Comparison of ENCODE assay signal across 15 mouse cellular contexts in genomic region chr15:100346761-100347160, GRCm38 (mm10). TPM values are rescaled to one million over a fixed set of nuclear protein-coding genes. Genes with fewer than 3 reads are reported as not detected.
A peak's percentile ranks its signal among the peaks of the same experiment; 100 is the strongest.
DNase-seq lines count a peak whose midpoint lies in the region; ATAC-seq and TF ChIP-seq lines count a peak whose summit lies in the region.
"Had no signal": no experiment of that assay in that cellular context is flagged by ENCODE, and none has a peak within 500 bp of the region (broad histone marks: within the 10 kb centered on the region; RNA-seq: fewer than 3 reads in every experiment).

No protein-coding gene starts in this region.

- H3K4me1 ChIP-seq in embryonic facial prominence, embryonic 15.5 days = 0 out of 2 replicates have a peak, but pooled peaks cover 4% of the 10 kb centered on the region
- H3K4me1 ChIP-seq in liver, embryonic 13.5 days (replicated peaks) = peaks cover 15% of the 10 kb centered on the region; the same call in 1 of the 2 replicates
- H3K4me1 ChIP-seq: hindbrain, embryonic 15.5 days; midbrain, embryonic 12.5 days; neural tube, embryonic 15.5 days had no signal

- TF ChIP-seq CTCF in brain, embryonic 14.5 days (IDR thresholded peaks at IDR 0.05; ENCODE audit: borderline replicate concordance, extremely low read depth, insufficient read depth, insufficient read length) = no peak

- H3K27me3 ChIP-seq in embryonic facial prominence, embryonic 15.5 days = no peaks in the 10 kb centered on the region
- H3K27me3 ChIP-seq in liver, embryonic 13.5 days = no peaks in the 10 kb centered on the region
- H3K27me3 ChIP-seq: heart, embryonic 12.5 days; hindbrain, embryonic 15.5 days; lung, embryonic 15.5 days; midbrain, embryonic 12.5 days; neural tube, embryonic 15.5 days had no signal

- no peak overlapping the region for H3K4me3 ChIP-seq in embryonic facial prominence, embryonic 15.5 days (replicated peaks)
- H3K4me3 ChIP-seq in liver, embryonic 13.5 days (replicated peaks) = no peak overlapping the region
- H3K4me3 ChIP-seq: heart, embryonic 12.5 days; hindbrain, embryonic 15.5 days; lung, embryonic 15.5 days; midbrain, embryonic 12.5 days; neural tube, embryonic 15.5 days had no signal

- 62% methylated on average over 14 of the region's 14 CpGs for WGBS in embryonic facial prominence, embryonic 15.5 days
- WGBS in liver, embryonic 13.5 days (ENCODE audit: insufficient replicate concordance) = 55% methylated on average over 14 of the region's 14 CpGs

- H3K4me2 ChIP-seq in embryonic facial prominence, embryonic 15.5 days (replicated peaks) = no peak overlapping the region
- H3K4me2 ChIP-seq in liver, embryonic 13.5 days = no peak overlapping the region
- H3K4me2 ChIP-seq: heart, embryonic 12.5 days; hindbrain, embryonic 15.5 days; lung, embryonic 15.5 days; midbrain, embryonic 12.5 days; neural tube, embryonic 15.5 days had no signal

- H3K27ac ChIP-seq in embryonic facial prominence, embryonic 15.5 days (replicated peaks) = no peak overlapping the region
- peak overlapping the region; percentile 29; the same call in 1 of the 2 replicates for H3K27ac ChIP-seq in liver, embryonic 13.5 days
- H3K27ac ChIP-seq: hindbrain, embryonic 15.5 days; lung, embryonic 15.5 days; midbrain, embryonic 12.5 days; neural tube, embryonic 15.5 days had no signal

- peak; percentile 67; the same call in 1 of the 2 replicates for ATAC-seq in embryonic facial prominence, embryonic 15.5 days (ENCODE audit: insufficient number of reproducible peaks, low FRiP score, low TSS enrichment, low read depth)
- ATAC-seq in liver, embryonic 13.5 days (ENCODE audit: low read depth) = peak; percentile 76
- no peak for ATAC-seq in CD4-positive, CD25-positive, alpha-beta regulatory T cell, adult 4 months

- H3K9ac ChIP-seq in embryonic facial prominence, embryonic 15.5 days = no peak overlapping the region
- no peak overlapping the region for H3K9ac ChIP-seq in liver, embryonic 13.5 days
- H3K9ac ChIP-seq: heart, embryonic 12.5 days; hindbrain, embryonic 15.5 days; lung, embryonic 15.5 days; midbrain, embryonic 12.5 days; neural tube, embryonic 15.5 days had no signal

- DNase-seq in brain, embryonic 14.5 days (ENCODE audit: low read depth) = peak; percentile 35
- DNase-seq in kidney, postnatal 10 days = peak; percentile 82
- DNase-seq in liver, embryonic 13.5 days = no peak
- DNase-seq in adrenal gland, postnatal 14 days = no peak
- DNase-seq in adrenal gland, postnatal 36 days = no peak
- DNase-seq in retina, postnatal 1 day = no peak
- DNase-seq: layer of hippocampus, postnatal 36 days had no signal

- TF ChIP-seq POLR2A in brain, embryonic 14.5 days (IDR thresholded peaks at IDR 0.05; ENCODE audit: borderline replicate concordance, extremely low read depth, insufficient read depth, insufficient read length, poor library complexity, severe bottlenecking) = no peak

- H3K9me3 ChIP-seq in embryonic facial prominence, embryonic 15.5 days (replicated peaks) = no peaks in the 10 kb centered on the region
- no peaks in the 10 kb centered on the region for H3K9me3 ChIP-seq in liver, embryonic 13.5 days (replicated peaks)
- H3K9me3 ChIP-seq: G1E; hindbrain, embryonic 15.5 days; lung, embryonic 15.5 days; midbrain, embryonic 12.5 days; neural tube, embryonic 15.5 days had no signal

- no peaks in the 10 kb centered on the region for H3K36me3 ChIP-seq in embryonic facial prominence, embryonic 15.5 days
- H3K36me3 ChIP-seq in liver, embryonic 13.5 days = no peaks in the 10 kb centered on the region
- H3K36me3 ChIP-seq: G1E; heart, embryonic 12.5 days; hindbrain, embryonic 15.5 days; lung, embryonic 15.5 days; midbrain, embryonic 12.5 days; neural tube, embryonic 15.5 days had no signal

RNA-seq across cellular contexts. Expression of gene Methig1, which starts 6.2 kb away (rescaled TPM):
- not detected in 2 replicates for polyA plus RNA-seq in brain, embryonic 14.5 days (2012; rRNA removed)
- not detected in 2 replicates for polyA plus RNA-seq in embryonic facial prominence, embryonic 15.5 days (2015; fragmentation: Nextera tagmentation; extraction: Ambion mirVana)
- polyA plus RNA-seq in liver, embryonic 13.5 days (2015; fragmentation: Nextera tagmentation; extraction: Ambion mirVana) = not detected in 2 replicates
- 0.68 and 0.78 TPM in 2 replicates for total RNA-seq in adrenal gland, postnatal 14 days (2021)
- under 1 TPM; 0.36 to 0.56 TPM for total RNA-seq in adrenal gland, postnatal 36 days (2021)
- polyA plus RNA-seq in CD4-positive, CD25-positive, alpha-beta regulatory T cell, adult 4 months (2017; shearing (Covaris generic)) = not detected
- total RNA-seq: G1E; layer of hippocampus, postnatal 36 days had no signal
- polyA plus RNA-seq: heart, embryonic 12.5 days; hindbrain, embryonic 15.5 days; lung, embryonic 15.5 days; midbrain, embryonic 12.5 days had no signal

RNA-seq across cellular contexts. Expression of gene Mettl7a2, which starts 6.2 kb away (rescaled TPM):
- not detected in 2 replicates for polyA plus RNA-seq in brain, embryonic 14.5 days (2012; rRNA removed)
- polyA plus RNA-seq in embryonic facial prominence, embryonic 15.5 days (2015; fragmentation: Nextera tagmentation; extraction: Ambion mirVana) = not detected in 2 replicates
- not detected in 2 replicates for polyA plus RNA-seq in liver, embryonic 13.5 days (2015; fragmentation: Nextera tagmentation; extraction: Ambion mirVana)
- total RNA-seq in adrenal gland, postnatal 14 days (2021) = 1.5 and 2.2 TPM in 2 replicates
- total RNA-seq in adrenal gland, postnatal 36 days (2021) = 1 to 10 TPM; 2.0 to 2.2 TPM
- not detected for polyA plus RNA-seq in CD4-positive, CD25-positive, alpha-beta regulatory T cell, adult 4 months (2017; shearing (Covaris generic))
- polyA plus RNA-seq: heart, embryonic 12.5 days; hindbrain, embryonic 15.5 days; lung, embryonic 15.5 days; midbrain, embryonic 12.5 days; neural tube, embryonic 15.5 days had no signal

RNA-seq across cellular contexts. Expression of gene Mettl7a3, which starts 12.0 kb away (rescaled TPM):
- polyA plus RNA-seq in brain, embryonic 14.5 days (2012; rRNA removed) = 0.09 and 0.11 TPM in 2 replicates
- 0.32 and 0.35 TPM in 2 replicates for polyA plus RNA-seq in embryonic facial prominence, embryonic 15.5 days (2015; fragmentation: Nextera tagmentation; extraction: Ambion mirVana)
- not detected in 2 replicates for polyA plus RNA-seq in liver, embryonic 13.5 days (2015; fragmentation: Nextera tagmentation; extraction: Ambion mirVana)
- total RNA-seq in adrenal gland, postnatal 14 days (2021) = 0.26 TPM in 1 of 2 replicates, not detected in the other
- not detected for total RNA-seq in adrenal gland, postnatal 36 days (2021)
- polyA plus RNA-seq in CD4-positive, CD25-positive, alpha-beta regulatory T cell, adult 4 months (2017; shearing (Covaris generic)) = under 1 TPM in 1 of 2 experiments, not detected in 1; 0.31 TPM
- polyA plus RNA-seq: G1E; heart, embryonic 12.5 days; lung, embryonic 15.5 days; midbrain, embryonic 12.5 days had no signal

RNA-seq across cellular contexts. Expression of gene Higd1c, which starts 17.6 kb away (rescaled TPM):
- polyA plus RNA-seq in brain, embryonic 14.5 days (2012; rRNA removed) = not detected in 2 replicates
- polyA plus RNA-seq in embryonic facial prominence, embryonic 15.5 days (2015; fragmentation: Nextera tagmentation; extraction: Ambion mirVana) = not detected in 2 replicates
- not detected in 2 replicates for polyA plus RNA-seq in liver, embryonic 13.5 days (2015; fragmentation: Nextera tagmentation; extraction: Ambion mirVana)
- 0.83 TPM in 1 of 2 replicates, not detected in the other for total RNA-seq in adrenal gland, postnatal 14 days (2021)
- not detected for total RNA-seq in adrenal gland, postnatal 36 days (2021)
- polyA plus RNA-seq in CD4-positive, CD25-positive, alpha-beta regulatory T cell, adult 4 months (2017; shearing (Covaris generic)) = not detected
- total RNA-seq: G1E; layer of hippocampus, postnatal 36 days had no signal
- polyA plus RNA-seq: G1E; heart, embryonic 12.5 days; lung, embryonic 15.5 days; midbrain, embryonic 12.5 days; neural tube, embryonic 15.5 days had no signal

RNA-seq across cellular contexts. Expression of gene Mettl7a1, which starts 42.8 kb away (rescaled TPM):
- polyA plus RNA-seq in brain, embryonic 14.5 days (2012; rRNA removed) = 11.3 and 12.7 TPM in 2 replicates
- polyA plus RNA-seq in embryonic facial prominence, embryonic 15.5 days (2015; fragmentation: Nextera tagmentation; extraction: Ambion mirVana) = 7.6 and 8.4 TPM in 2 replicates
- polyA plus RNA-seq in liver, embryonic 13.5 days (2015; fragmentation: Nextera tagmentation; extraction: Ambion mirVana) = 6.6 and 7.7 TPM in 2 replicates
- 83.1 and 102 TPM in 2 replicates for total RNA-seq in adrenal gland, postnatal 14 days (2021)
- 100 to 1,000 TPM in 1 of 2 experiments, 10 to 100 TPM in 1; 85.2 to 126 TPM for total RNA-seq in adrenal gland, postnatal 36 days (2021)
- polyA plus RNA-seq in CD4-positive, CD25-positive, alpha-beta regulatory T cell, adult 4 months (2017; shearing (Covaris generic)) = 10 to 100 TPM in 1 of 2 experiments, 1 to 10 TPM in 1; 4.2 to 10.2 TPM

Comparison
In these comparisons a context has a peak if more than half of its experiments do, and no peak if none do; other contexts are left out.
1. DNase-seq: peak in brain, embryonic 14.5 days (single experiment) and kidney, postnatal 10 days (single experiment); none in liver, embryonic 13.5 days (single experiment), adrenal gland, postnatal 14 days (single experiment), adrenal gland, postnatal 36 days (0 of 2) and retina, postnatal 1 day (single experiment).